Mouse (Mus musculus) layer of hippocampus, adult 9-11 months (tissue): ENCODE results near the gene Gm21258.
"Not testable (repeated sequence)": the region's sequence is repeated elsewhere in the genome, so short reads cannot be mapped to it uniquely, and the experiment has no call there.

Experiments used
- DNase-seq: peaks from one replicate; pipeline ENCODE4 v3.0.0; 2022

The Gm21258 gene

DNA sequence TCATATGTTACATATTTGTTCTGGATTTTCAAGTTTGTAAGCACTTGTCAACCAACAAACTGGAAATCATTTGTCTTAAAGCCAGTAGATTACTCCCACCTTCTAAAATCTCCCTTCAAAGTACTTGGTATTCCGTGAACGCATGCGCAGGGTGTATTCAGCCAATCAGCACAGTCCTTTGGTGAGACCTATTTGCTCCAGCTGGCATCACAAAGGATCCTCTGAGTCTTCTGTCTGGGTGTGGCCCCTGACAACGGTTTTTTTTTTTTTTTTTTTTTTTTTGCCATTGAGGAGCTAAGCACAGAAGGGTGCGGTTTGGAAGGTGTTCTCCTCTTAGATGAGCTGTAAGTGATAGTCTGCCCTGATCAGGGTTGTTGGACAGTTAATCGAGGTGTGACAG, at the start of gene Gm21258:
Gm21258 (plus strand) TSS at position 301 of the 400 bp plus-strand sequence.
- not testable (repeated sequence) for DNase-seq
